Mouse (Mus musculus): Measurements from ENCODE around the gene Gm20388. TPM values are rescaled to one million over a fixed set of nuclear protein-coding genes. Genes with fewer than 3 reads are reported as not detected.
A peak's percentile ranks its signal among the peaks of the same experiment; 100 is the strongest.
"Not testable (repeated sequence)": the region's sequence is repeated elsewhere in the genome, so short reads cannot be mapped to it uniquely, and the experiment has no call there.

Gm20388 gene
- polyA plus RNA-seq, 1 experiment from 2014 or later: 1.4 TPM

GRCm38 (mm10) chr8:123020859-123021258 is 3110.2 kb downstream of the Gm20388 start:
- peaks cover 34% of the 10 kb centered on the region for H3K4me1 ChIP-seq (ENCODE audit: control insufficient read depth, low read depth, low read length)
- no peaks in the 10 kb centered on the region for H3K36me3 ChIP-seq (ENCODE audit: control insufficient read depth, insufficient read depth)
- no peaks in the 10 kb centered on the region for H3K9me3 ChIP-seq (replicated peaks; ENCODE audit: control insufficient read depth, low read length)
- H3K4me3 ChIP-seq (ENCODE audit: low read depth, low read length): no peak overlapping the region
- no peaks in the 10 kb centered on the region for H3K27me3 ChIP-seq (ENCODE audit: control insufficient read depth, insufficient read depth, low read depth, low read length)
- no peak overlapping the region for H3K4me2 ChIP-seq (ENCODE audit: low read depth, low read length)
- 65% methylated on average over 2 of the region's 2 CpGs for WGBS (ENCODE audit: insufficient replicate concordance)
- ATAC-seq (ENCODE audit: low read depth): peak; percentile 53
- H3K9ac ChIP-seq (ENCODE audit: low read depth, low read length): no peak overlapping the region
- peak overlapping the region; percentile 4; the same call in 1 of the 2 replicates for H3K27ac ChIP-seq (ENCODE audit: low read length)

- Histone ChIP-seq H3K4me2 (ENCODE audit: low read depth, low read length) (no peak overlapping the region), H3K27me3 (ENCODE audit: control insufficient read depth, insufficient read depth, low read depth, low read length) (no peaks in the 10 kb centered on the region), H3K9me3 (replicated peaks; ENCODE audit: control insufficient read depth, low read length) (no peaks in the 10 kb centered on the region), H3K4me1 (ENCODE audit: control insufficient read depth, low read depth, low read length) (peaks cover 38% of the 10 kb centered on the region), H3K27ac (ENCODE audit: low read length) (0 out of 2 replicates have a peak overlapping the region, but pooled peaks have one; percentile 8), H3K4me3 (ENCODE audit: low read depth, low read length) (no peak overlapping the region), H3K36me3 (ENCODE audit: control insufficient read depth, insufficient read depth) (no peaks in the 10 kb centered on the region), H3K9ac (ENCODE audit: low read depth, low read length) (no peak overlapping the region)
- 56% methylated on average over 1 of the region's 1 CpGs for WGBS (ENCODE audit: insufficient replicate concordance)
- peak; percentile 70 for ATAC-seq (ENCODE audit: low read depth)
Measured at GRCm38 (mm10) chr8:123021259-123021658, 3110.6 kb downstream of the Gm20388 start.

- Histone ChIP-seq H3K4me1 (ENCODE audit: control insufficient read depth, low read depth, low read length) (peaks cover 38% of the 10 kb centered on the region), H3K27me3 (ENCODE audit: control insufficient read depth, insufficient read depth, low read depth, low read length) (no peaks in the 10 kb centered on the region), H3K9ac (ENCODE audit: low read depth, low read length) (no peak overlapping the region), H3K36me3 (ENCODE audit: control insufficient read depth, insufficient read depth) (no peaks in the 10 kb centered on the region), H3K4me2 (ENCODE audit: low read depth, low read length) (no peak overlapping the region), H3K4me3 (ENCODE audit: low read depth, low read length) (no peak overlapping the region), H3K27ac (ENCODE audit: low read length) (no peak overlapping the region), H3K9me3 (replicated peaks; ENCODE audit: control insufficient read depth, low read length) (no peaks in the 10 kb centered on the region)
- WGBS (ENCODE audit: insufficient replicate concordance): 78% methylated on average over 3 of the region's 3 CpGs
- no peak for ATAC-seq (ENCODE audit: low read depth)
Measured at GRCm38 (mm10) chr8:123022727-123023126, 3112.1 kb downstream of the Gm20388 start.

- H3K4me3 ChIP-seq (ENCODE audit: low read depth, low read length): no peak overlapping the region
- WGBS (ENCODE audit: insufficient replicate concordance): 88% methylated on average over 2 of the region's 2 CpGs
- H3K27ac ChIP-seq (ENCODE audit: low read length): no peak overlapping the region
Measured at GRCm38 (mm10) chr8:123024226-123024625, 3113.6 kb downstream of the Gm20388 start.

GRCm38 (mm10) chr8:123025951-123026351 is 3115.3 kb downstream of the Gm20388 start:
- no peaks in the 10 kb centered on the region for H3K36me3 ChIP-seq (ENCODE audit: control insufficient read depth, insufficient read depth)
- 59% methylated on average over 3 of the region's 3 CpGs for WGBS (ENCODE audit: insufficient replicate concordance)
- no peaks in the 10 kb centered on the region for H3K9me3 ChIP-seq (replicated peaks; ENCODE audit: control insufficient read depth, low read length)
- H3K27me3 ChIP-seq (ENCODE audit: control insufficient read depth, insufficient read depth, low read depth, low read length): no peaks in the 10 kb centered on the region
- no peak for ATAC-seq (ENCODE audit: low read depth)
- H3K9ac ChIP-seq (ENCODE audit: low read depth, low read length): no peak overlapping the region
- no peak overlapping the region for H3K4me2 ChIP-seq (ENCODE audit: low read depth, low read length)
- no peak overlapping the region; the same call in 1 of the 2 replicates for H3K27ac ChIP-seq (ENCODE audit: low read length)
- no peak overlapping the region for H3K4me3 ChIP-seq (ENCODE audit: low read depth, low read length)
- peaks cover 27% of the 10 kb centered on the region for H3K4me1 ChIP-seq (ENCODE audit: control insufficient read depth, low read depth, low read length)

More at GRCm38 (mm10) chr8:123024226-123024625, 3113.6 kb downstream of the Gm20388 start:
- no peaks in the 10 kb centered on the region for H3K9me3 ChIP-seq (replicated peaks; ENCODE audit: control insufficient read depth, low read length)
- no peak for ATAC-seq (ENCODE audit: low read depth)
- no peaks in the 10 kb centered on the region for H3K27me3 ChIP-seq (ENCODE audit: control insufficient read depth, insufficient read depth, low read depth, low read length)
- H3K4me1 ChIP-seq (ENCODE audit: control insufficient read depth, low read depth, low read length): peaks cover 30% of the 10 kb centered on the region
- no peaks in the 10 kb centered on the region for H3K36me3 ChIP-seq (ENCODE audit: control insufficient read depth, insufficient read depth)
- H3K9ac ChIP-seq (ENCODE audit: low read depth, low read length): no peak overlapping the region
- no peak overlapping the region for H3K4me2 ChIP-seq (ENCODE audit: low read depth, low read length)

GRCm38 (mm10) chr8:123027786-123028185 is 3117.1 kb downstream of the Gm20388 start:
- ATAC-seq (ENCODE audit: low read depth): no peak
- no peak overlapping the region for H3K27ac ChIP-seq (ENCODE audit: low read length)
- no peak overlapping the region for H3K4me2 ChIP-seq (ENCODE audit: low read depth, low read length)
- H3K9ac ChIP-seq (ENCODE audit: low read depth, low read length): no peak overlapping the region
- WGBS (ENCODE audit: insufficient replicate concordance): 62% methylated on average over 8 of the region's 8 CpGs
- no peak overlapping the region for H3K4me3 ChIP-seq (ENCODE audit: low read depth, low read length)
- H3K27me3 ChIP-seq (ENCODE audit: control insufficient read depth, insufficient read depth, low read depth, low read length): no peaks in the 10 kb centered on the region
- no peaks in the 10 kb centered on the region for H3K36me3 ChIP-seq (ENCODE audit: control insufficient read depth, insufficient read depth)
- no peaks in the 10 kb centered on the region for H3K9me3 ChIP-seq (replicated peaks; ENCODE audit: control insufficient read depth, low read length)
- peaks cover 36% of the 10 kb centered on the region for H3K4me1 ChIP-seq (ENCODE audit: control insufficient read depth, low read depth, low read length)

GRCm38 (mm10) chr8:123030091-123030490 is 3119.4 kb downstream of the Gm20388 start:
- not testable (repeated sequence) for H3K9me3 ChIP-seq (replicated peaks; ENCODE audit: control insufficient read depth, low read length); H3K27ac ChIP-seq (ENCODE audit: low read length); ATAC-seq (ENCODE audit: low read depth); H3K4me3 ChIP-seq (ENCODE audit: low read depth, low read length); H3K4me2 ChIP-seq (ENCODE audit: low read depth, low read length); H3K9ac ChIP-seq (ENCODE audit: low read depth, low read length); H3K36me3 ChIP-seq (ENCODE audit: control insufficient read depth, insufficient read depth); H3K27me3 ChIP-seq (ENCODE audit: control insufficient read depth, insufficient read depth, low read depth, low read length)
- WGBS (ENCODE audit: insufficient replicate concordance): 55% methylated on average over 5 of the region's 5 CpGs
- peaks cover 45% of the 10 kb centered on the region for H3K4me1 ChIP-seq (ENCODE audit: control insufficient read depth, low read depth, low read length)

GRCm38 (mm10) chr8:123031321-123031978 is 3120.8 kb downstream of the Gm20388 start:
- H3K27ac ChIP-seq (ENCODE audit: low read length): peak overlapping the region; percentile 4; the same call in 1 of the 2 replicates
- WGBS (ENCODE audit: insufficient replicate concordance): 49% methylated on average over 7 of the region's 7 CpGs

GRCm38 (mm10) chr8:123032730-123033129 is 3122.1 kb downstream of the Gm20388 start:
- Histone ChIP-seq H3K27ac (ENCODE audit: low read length) (peak overlapping the region; percentile 60), H3K4me2 (ENCODE audit: low read depth, low read length) (no peak overlapping the region), H3K4me3 (ENCODE audit: low read depth, low read length) (no peak overlapping the region), H3K36me3 (ENCODE audit: control insufficient read depth, insufficient read depth) (no peaks in the 10 kb centered on the region), H3K9ac (ENCODE audit: low read depth, low read length) (no peak overlapping the region), H3K4me1 (ENCODE audit: control insufficient read depth, low read depth, low read length) (peaks cover 63% of the 10 kb centered on the region), H3K9me3 (replicated peaks; ENCODE audit: control insufficient read depth, low read length) (no peaks in the 10 kb centered on the region), H3K27me3 (ENCODE audit: control insufficient read depth, insufficient read depth, low read depth, low read length) (no peaks in the 10 kb centered on the region)
- ATAC-seq (ENCODE audit: low read depth): no peak

More at GRCm38 (mm10) chr8:123031321-123031978, 3120.8 kb downstream of the Gm20388 start:
- H3K36me3 ChIP-seq (ENCODE audit: control insufficient read depth, insufficient read depth): no peaks in the 10 kb centered on the region
- peak; percentile 30; the same call in 1 of the 2 replicates for ATAC-seq (ENCODE audit: low read depth)
- no peak overlapping the region for H3K4me3 ChIP-seq (ENCODE audit: low read depth, low read length)
- no peaks in the 10 kb centered on the region for H3K27me3 ChIP-seq (ENCODE audit: control insufficient read depth, insufficient read depth, low read depth, low read length)
- no peak overlapping the region for H3K9ac ChIP-seq (ENCODE audit: low read depth, low read length)
- no peaks in the 10 kb centered on the region for H3K9me3 ChIP-seq (replicated peaks; ENCODE audit: control insufficient read depth, low read length)
- H3K4me2 ChIP-seq (ENCODE audit: low read depth, low read length): no peak overlapping the region
- peaks cover 50% of the 10 kb centered on the region for H3K4me1 ChIP-seq (ENCODE audit: control insufficient read depth, low read depth, low read length)

Data from liver, embryonic 16.5 days (tissue).